Mouse (Mus musculus) testis, adult 2 months (tissue): Measurements from ENCODE around the gene Vps52. TPM values are rescaled to one million over a fixed set of nuclear protein-coding genes. Genes with fewer than 3 reads are reported as not detected.

Experiments
- H3K27ac ChIP-seq: fragments of 200-500 bp; 2 replicates; pipeline ENCODE4 v1.5.1; 2012; ENCODE audit warnings: low read depth, low read length; ENCODE audit not compliant: control insufficient read depth, insufficient read depth
- H3K27me3 ChIP-seq: fragments of 200-500 bp; 2 replicates; pipeline ENCODE4 v1.6.1; 2012; ENCODE audit warnings: mild to moderate bottlenecking, low read length, moderate library complexity; ENCODE audit not compliant: control insufficient read depth, insufficient read depth
- H3K36me3 ChIP-seq: fragments of 200-500 bp; 2 replicates; pipeline ENCODE4 v1.6.1; 2012; ENCODE audit warnings: mild to moderate bottlenecking, low read length; ENCODE audit not compliant: control insufficient read depth, insufficient read depth
- H3K4me1 ChIP-seq: fragments of 200-500 bp; 2 replicates; pipeline ENCODE4 v1.6.1; 2012; ENCODE audit warnings: low read length; ENCODE audit not compliant: control insufficient read depth, insufficient read depth
- H3K4me3 ChIP-seq: fragments of 200-500 bp; 2 replicates; pipeline ENCODE4 v1.5.1; 2012; ENCODE audit warnings: low read depth, mild to moderate bottlenecking, low read length, moderate library complexity, mixed read lengths; ENCODE audit not compliant: control insufficient read depth
- CTCF ChIP-seq: fragments of 200-500 bp; IDR thresholded peaks from 2 replicates; pipeline ENCODE4 v1.5.1; 2012; ENCODE audit warnings: low read depth, mild to moderate bottlenecking, inconsistent platforms, low read length, moderate library complexity; ENCODE audit not compliant: control insufficient read depth, insufficient read depth, insufficient replicate concordance
- POLR2A ChIP-seq: fragments of 200-500 bp; IDR thresholded peaks from 2 replicates; pipeline ENCODE4 v1.6.1; 2012; ENCODE audit warnings: low read depth, mild to moderate bottlenecking, inconsistent platforms, low read length, moderate library complexity; ENCODE audit not compliant: control insufficient read depth
- polyA plus RNA-seq: library from polyadenylated mRNA; depleted of rRNA; stranded (reverse); fragments of >200 nt; gene quantifications from 2 replicates; pipeline ENCODE4 v1.2.3, GENCODE M21; 2012

The Vps52 gene
- polyA plus RNA-seq, 1 experiment: 45.7 TPM

DNA sequence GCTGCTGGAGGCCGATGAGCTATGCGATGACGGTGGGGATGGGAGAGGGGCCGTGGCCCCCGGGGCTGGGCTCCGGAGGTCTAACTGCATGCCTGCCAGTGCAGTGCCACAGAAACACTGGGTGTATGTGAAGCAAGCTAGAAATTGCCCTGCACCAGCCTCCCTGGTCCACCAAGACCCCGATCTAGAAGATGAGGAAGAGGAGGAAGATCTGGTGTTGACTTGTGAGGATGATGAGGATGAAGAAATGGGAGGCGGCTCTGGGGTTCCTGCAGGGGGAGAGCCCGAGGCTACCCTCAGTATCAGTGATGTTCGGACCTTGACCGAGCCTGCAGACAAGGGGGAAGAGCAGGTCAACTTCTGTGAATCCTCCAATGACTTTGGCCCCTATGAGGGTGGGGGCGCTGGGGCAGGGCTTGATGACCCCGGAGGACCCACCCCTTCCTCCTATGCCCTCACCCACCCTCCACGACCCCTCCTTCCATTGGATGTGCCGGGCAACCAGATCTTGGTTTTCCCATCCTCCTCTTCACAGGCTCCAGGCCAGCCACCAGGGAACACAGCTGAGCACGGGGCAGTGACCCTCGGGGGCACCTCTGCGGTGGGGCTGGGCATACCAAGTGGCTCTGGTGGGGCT is 37.8 kb upstream of the Vps52 start:
- Histone ChIP-seq H3K4me3 (peak overlapping the region; percentile 92), H3K27ac (peak overlapping the region; percentile 19; the same call in 1 of the 2 replicates), H3K4me1 (peaks cover 43% of the 10 kb centered on the region), H3K27me3 (no peaks in the 10 kb centered on the region), H3K36me3 (peaks cover 4% of the 10 kb centered on the region; the same call in 1 of the 2 replicates)
- TF ChIP-seq POLR2A (no peak), CTCF (no peak)

DNA sequence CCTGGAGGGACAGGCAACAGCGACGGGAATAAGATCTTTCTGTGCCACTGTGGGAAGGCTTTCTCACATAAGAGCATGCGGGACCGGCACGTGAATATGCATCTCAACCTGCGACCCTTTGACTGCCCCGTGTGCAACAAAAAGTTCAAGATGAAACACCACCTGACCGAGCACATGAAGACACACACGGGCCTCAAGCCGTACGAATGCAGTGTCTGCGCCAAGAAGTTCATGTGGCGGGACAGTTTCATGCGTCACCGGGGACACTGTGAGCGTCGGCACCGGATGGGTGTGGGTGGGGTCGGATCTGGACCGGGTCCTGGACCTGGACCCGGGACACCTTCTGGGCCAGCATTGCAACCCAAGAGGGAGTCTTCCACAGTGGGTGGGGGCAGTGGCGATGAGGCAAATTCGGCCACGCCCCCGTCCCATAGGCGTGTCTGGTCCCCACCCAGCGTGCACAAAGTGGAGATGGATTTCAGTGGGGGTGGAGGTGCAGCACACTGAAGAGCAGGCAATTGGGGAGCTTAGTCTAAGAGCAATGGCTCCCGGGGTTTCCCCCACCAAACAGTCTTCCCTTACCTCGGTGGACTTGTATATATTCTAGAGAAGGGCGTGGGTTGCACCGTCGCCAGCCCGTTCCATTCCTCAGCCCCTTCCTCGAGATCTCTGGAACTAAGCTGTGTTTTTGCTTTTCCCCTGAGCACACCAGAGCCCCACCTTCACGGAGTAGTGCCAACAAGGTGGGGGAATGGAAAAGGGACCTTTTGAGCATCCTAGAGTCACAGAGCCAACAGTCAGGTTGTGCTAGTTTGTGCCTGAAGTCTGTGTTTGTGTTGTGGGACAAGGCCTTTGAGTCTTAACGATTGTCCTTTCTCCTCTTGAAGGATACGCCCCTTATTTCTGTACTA is 37.1 kb upstream of the Vps52 start:
- Histone ChIP-seq H3K27me3 (no peaks in the 10 kb centered on the region), H3K36me3 (peaks cover 4% of the 10 kb centered on the region; the same call in 1 of the 2 replicates), H3K27ac (peak overlapping the region; percentile 63), H3K4me3 (peak overlapping the region; percentile 92), H3K4me1 (peaks cover 43% of the 10 kb centered on the region)
- TF ChIP-seq CTCF (no peak), POLR2A (no peak; the same call in 1 of the 2 replicates)

DNA sequence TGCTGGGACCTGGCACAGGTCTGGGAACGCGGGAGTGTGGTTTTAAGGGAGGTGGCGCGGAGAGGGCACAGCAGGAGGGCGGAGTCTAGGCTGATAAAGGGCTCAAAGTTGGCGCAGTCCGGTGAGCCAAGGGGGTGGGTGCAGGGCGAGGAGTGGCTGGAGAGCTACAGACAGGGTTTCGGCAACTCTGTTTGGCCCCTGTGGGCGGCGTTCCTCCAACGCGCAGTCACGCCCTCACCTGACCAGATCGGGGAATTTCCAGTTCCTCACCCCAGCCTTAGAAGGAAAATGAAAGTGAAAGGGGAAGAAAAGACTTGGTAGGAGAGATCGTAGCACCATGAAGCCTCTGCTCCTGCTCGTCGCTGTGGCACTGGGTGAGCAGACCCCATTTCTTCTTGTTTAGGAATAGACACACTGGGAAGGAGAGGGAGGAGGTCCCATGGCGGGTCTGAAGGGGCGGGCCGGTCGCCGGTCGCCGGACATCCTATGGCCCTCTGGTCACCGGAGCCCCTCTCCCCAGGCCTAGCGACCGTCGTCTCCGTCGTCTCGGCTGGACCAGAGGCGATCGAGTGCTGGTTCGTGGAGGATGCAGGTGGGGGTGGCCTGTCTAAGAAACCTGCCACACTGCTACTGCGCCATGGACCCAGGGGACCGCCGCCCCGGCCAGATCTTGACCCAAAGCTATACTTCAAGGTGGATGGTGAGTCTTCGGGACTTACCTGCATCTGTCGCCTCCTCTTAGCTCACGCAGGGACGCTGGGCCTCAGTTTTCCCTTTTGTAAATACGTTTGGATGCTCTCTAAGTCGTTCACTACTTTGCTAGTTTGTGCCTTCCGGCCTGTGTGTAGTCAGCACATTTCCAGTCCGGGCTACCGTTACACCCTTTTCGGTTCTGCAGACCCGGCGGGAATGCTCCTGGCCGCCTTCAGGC is 36.0 kb upstream of the Vps52 start:
- H3K4me3 ChIP-seq: peak overlapping the region; percentile 92
- peaks cover 2% of the 10 kb centered on the region; the same call in 1 of the 2 replicates for H3K36me3 ChIP-seq
- H3K27ac ChIP-seq: peak overlapping the region; percentile 88
- peaks cover 43% of the 10 kb centered on the region for H3K4me1 ChIP-seq
- H3K27me3 ChIP-seq: no peaks in the 10 kb centered on the region
- peak; percentile 20; the same call in 1 of the 2 replicates for TF ChIP-seq POLR2A
- no peak for TF ChIP-seq CTCF

DNA sequence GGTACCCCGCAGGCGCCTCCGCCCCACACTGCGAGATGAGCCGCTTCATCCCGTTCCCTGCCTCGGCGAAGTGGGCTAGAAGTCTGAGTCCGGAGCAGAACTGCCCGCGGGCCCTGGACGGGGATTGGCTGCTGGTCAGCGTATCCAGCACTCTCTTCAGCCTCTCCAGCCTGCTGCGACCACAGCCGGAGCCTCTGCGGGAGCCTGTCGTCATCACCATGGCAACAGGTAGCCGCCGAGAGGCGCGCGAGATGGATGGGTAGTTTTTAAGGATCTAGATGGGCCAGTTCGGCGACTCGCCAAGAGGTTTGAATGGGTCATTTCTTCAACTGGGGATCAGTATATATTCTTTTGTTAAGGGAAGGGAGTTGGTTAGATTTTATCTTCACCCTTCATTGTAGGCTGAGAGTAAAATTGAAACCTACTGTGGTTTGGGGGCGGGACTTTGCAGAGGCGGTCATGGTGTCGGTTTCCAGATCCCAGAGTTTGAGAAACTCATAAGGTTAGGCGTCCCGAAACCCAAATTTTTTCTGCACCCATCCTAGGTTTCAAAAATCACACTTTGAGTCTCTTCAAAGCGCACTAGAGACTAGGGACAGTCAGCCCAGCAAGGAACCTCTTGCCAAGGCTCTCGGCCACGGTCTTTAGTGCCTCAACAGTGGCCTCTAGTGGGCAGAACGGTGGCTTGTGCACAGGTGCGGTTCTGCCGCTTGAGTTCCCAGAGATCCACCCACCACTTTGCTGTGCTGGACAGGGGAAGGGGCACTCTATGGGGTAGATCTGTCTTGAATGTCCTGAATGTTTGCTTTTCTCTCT is 35.1 kb upstream of the Vps52 start:
- H3K4me3 ChIP-seq: peak overlapping the region; percentile 92
- H3K36me3 ChIP-seq: no peaks in the 10 kb centered on the region
- H3K4me1 ChIP-seq: peaks cover 38% of the 10 kb centered on the region
- TF ChIP-seq CTCF: peak; percentile 85
- peak; percentile 44 for TF ChIP-seq POLR2A
- H3K27ac ChIP-seq: peak overlapping the region; percentile 88
- H3K27me3 ChIP-seq: no peaks in the 10 kb centered on the region

DNA sequence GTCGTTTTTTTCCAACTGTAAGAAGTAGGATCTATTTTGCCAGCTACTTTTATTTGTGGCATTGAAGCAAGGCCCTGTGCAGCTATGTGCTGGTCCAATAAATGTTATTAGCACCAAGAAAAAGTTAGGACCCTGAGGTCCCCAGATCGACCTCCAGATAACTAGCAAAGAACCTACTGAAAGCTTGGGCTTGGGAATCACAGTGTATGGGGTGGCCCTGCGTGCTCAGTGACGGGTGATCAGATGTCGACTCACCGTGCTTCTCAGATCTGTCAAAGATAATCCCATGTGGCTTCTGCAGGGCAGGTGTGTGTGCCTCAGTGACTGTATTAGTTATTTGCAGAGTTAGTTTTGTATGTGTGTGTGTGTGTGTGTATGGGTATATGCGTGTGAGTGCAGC is 34.3 kb upstream of the Vps52 start:
- Histone ChIP-seq H3K27me3 (no peaks in the 10 kb centered on the region), H3K4me3 (peak overlapping the region; percentile 92), H3K36me3 (no peaks in the 10 kb centered on the region), H3K4me1 (peaks cover 38% of the 10 kb centered on the region), H3K27ac (no peak overlapping the region)
- TF ChIP-seq CTCF (no peak), POLR2A (no peak)

DNA sequence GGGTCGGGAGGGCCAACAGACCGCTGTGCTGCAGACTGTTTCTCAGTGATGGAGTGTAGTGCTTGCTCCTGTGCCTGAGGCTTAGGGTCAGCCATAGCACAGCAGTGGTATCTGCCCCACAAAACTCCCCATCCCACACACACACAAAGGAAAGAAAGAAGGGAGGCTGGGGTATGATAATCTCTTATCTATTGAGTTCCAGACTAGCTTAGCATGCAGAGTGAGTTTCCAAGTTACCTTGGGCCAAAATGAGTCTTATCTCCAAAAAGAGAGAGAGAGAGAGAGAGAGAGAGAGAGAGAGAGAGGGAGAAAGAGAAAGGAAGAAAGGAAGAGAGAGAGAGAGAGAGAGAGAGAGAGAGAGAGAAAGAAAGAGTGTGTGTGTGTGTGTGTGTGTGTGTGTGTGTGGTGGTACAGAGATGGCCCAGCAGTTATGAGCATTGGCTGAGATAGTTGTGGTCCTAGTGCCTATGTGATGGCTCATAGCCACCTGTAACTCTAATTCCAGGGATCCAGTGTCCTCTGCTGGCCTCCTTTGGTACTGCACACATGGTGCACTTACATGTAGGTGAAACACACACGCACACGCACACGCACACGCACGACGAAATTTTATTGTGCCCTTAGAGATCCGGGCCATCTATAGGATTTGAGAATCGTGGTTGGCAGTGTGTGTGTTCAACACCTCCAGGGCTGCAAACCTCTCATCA is 30.9 kb upstream of the Vps52 start:
- Histone ChIP-seq H3K36me3 (no peaks in the 10 kb centered on the region), H3K27ac (no peak overlapping the region), H3K4me3 (no peak overlapping the region), H3K4me1 (peaks cover 7% of the 10 kb centered on the region), H3K27me3 (no peaks in the 10 kb centered on the region)
- TF ChIP-seq POLR2A (no peak), CTCF (peak; percentile 54; the same call in 1 of the 2 replicates)
